Mouse (Mus musculus): Measurements from ENCODE around the gene Lcn9.

Gene Lcn9

GRCm38 (mm10) chr2:25850330-25850729 is 27.4 kb downstream of the Lcn9 start:
- peak; percentile 40 for DNase-seq (ENCODE audit: low spot score)

- no peak for DNase-seq (ENCODE audit: low spot score)
Observed at GRCm38 (mm10) chr2:25852626-25853025, 29.7 kb downstream of the Lcn9 start.

- DNase-seq (ENCODE audit: low spot score): no peak
Observed at GRCm38 (mm10) chr2:25853998-25854397, 31.0 kb downstream of the Lcn9 start.

- DNase-seq (ENCODE audit: low spot score): no peak
Observed at GRCm38 (mm10) chr2:25859891-25860290, 36.9 kb downstream of the Lcn9 start.

GRCm38 (mm10) chr2:25862038-25862437 is 39.1 kb downstream of the Lcn9 start:
- no peak for DNase-seq (ENCODE audit: low spot score)

GRCm38 (mm10) chr2:25862696-25863270 is 39.8 kb downstream of the Lcn9 start:
- DNase-seq (ENCODE audit: low spot score): no peak

- DNase-seq (ENCODE audit: low spot score): no peak
Observed at GRCm38 (mm10) chr2:25863337-25864131, 40.6 kb downstream of the Lcn9 start, which contains the start of gene Kcnt1. Kcnt1 (plus strand) TSS chr2:25863734.

GRCm38 (mm10) chr2:25864230-25864629 is 41.3 kb downstream of the Lcn9 start:
- DNase-seq (ENCODE audit: low spot score): no peak

- no peak for DNase-seq (ENCODE audit: low spot score)
Observed at GRCm38 (mm10) chr2:25865412-25865811, 42.5 kb downstream of the Lcn9 start.

GRCm38 (mm10) chr2:25866656-25867055 is 43.7 kb downstream of the Lcn9 start:
- DNase-seq (ENCODE audit: low spot score): no peak

All from c-Kit-positive CD71-positive TER-119-positive erythroid progenitor cells, embryonic 14.5 days (primary cell).